Mouse (Mus musculus) megakaryocyte-erythroid progenitor cell, adult 5-6 weeks (primary cell): ENCODE results near the gene Aoah. TPM values are rescaled to one million over a fixed set of nuclear protein-coding genes. Genes with fewer than 3 reads are reported as not detected.

ENCODE experiments used
- ATAC-seq: replicated peaks from 2 replicates; pipeline ENCODE4 v1.8.0; 2016; ENCODE audit warnings: mild to moderate bottlenecking, inconsistent platforms; ENCODE audit not compliant: severe bottlenecking, poor library complexity, low FRiP score, low TSS enrichment
- total RNA-seq, 2 experiments: library from RNA; stranded (forward) in 1 of 2; stranded (reverse) in 1 of 2; fragments of 200-1000, 215-1000 nt in 1 of 2; fragments of >200 nt in 1 of 2; fragmentation: Nextera tagmentation in 1 of 2; gene quantifications; 2 replicates each; pipeline ENCODE4 v1.2.3; 2014 to 2017

Aoah gene
- total RNA-seq, 2 experiments from 2014 or later = 0.37 to 2.3 TPM

DNA sequence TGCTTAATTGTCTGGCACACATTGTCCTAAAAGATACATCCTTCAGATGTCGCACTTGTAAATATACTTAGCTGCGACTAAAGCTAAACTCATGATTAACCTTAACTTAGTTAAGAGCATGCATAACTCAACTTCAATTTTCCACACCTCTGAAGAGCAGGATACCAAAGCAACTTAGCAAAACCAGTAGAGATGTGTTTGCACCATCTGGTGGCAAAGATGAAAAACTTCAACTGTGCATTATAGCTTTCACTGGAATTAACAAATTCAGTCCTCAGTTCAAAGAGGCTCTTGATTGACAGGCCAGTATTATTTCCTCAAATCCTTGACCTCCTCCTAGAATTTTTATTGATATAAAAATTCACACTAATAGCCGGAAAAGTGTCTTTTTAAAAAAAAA is 241.1 kb downstream of the Aoah start:
- no peak for ATAC-seq

- ATAC-seq = no peak
Observed at GRCm38 (mm10) chr13:21035981-21036380, 242.1 kb downstream of the Aoah start.

GRCm38 (mm10) chr13:21040589-21041199 is 246.8 kb downstream of the Aoah start:
- ATAC-seq = no peak

- no peak for ATAC-seq
Observed at GRCm38 (mm10) chr13:21050118-21050517, 256.2 kb downstream of the Aoah start.

DNA sequence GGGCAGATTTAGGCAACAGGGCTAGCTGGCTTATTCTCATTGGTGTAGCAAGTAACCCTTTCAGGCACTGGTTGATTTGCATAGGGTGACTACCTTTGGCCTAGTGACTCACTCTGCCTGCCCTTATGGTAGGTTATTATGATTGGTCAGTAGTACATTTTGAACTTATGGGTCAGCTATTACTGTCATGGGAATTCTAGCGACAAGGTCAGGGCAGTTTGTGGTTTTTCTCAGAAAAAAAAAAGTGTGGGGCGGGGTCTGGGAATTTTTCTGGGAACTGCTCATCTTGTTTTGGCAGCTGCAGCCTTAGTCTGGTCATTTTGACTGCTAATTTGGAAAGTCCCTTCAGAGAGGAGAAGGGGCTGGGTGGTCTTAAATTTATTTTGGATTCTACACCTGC is 272.1 kb downstream of the Aoah start:
- no peak for ATAC-seq

- ATAC-seq = no peak
Observed at GRCm38 (mm10) chr13:21074847-21075246, 280.9 kb downstream of the Aoah start, which contains the start of gene Olfr1370. Gene Olfr1370 (minus strand): TSS chr13:21074947.

DNA sequence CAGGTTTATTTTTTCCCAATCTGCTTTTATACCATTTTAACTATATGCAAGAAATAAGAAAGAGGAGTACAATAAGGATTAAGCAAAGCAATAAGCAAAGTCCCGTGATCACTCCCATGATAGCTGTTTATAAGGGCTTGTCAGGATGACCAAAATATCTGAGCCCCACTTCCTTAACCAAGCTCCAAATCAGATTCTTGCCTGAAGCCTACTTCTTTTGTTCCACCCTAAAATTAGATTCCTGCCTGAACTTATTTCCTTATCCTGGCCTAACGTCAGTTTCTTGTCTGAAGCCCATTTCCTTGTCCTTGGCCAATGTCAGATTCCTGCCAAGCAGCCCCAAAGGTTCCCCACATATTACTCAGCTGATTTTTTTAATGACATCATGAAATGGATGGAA is 288.8 kb downstream of the Aoah start:
- ATAC-seq = no peak
